Mouse (Mus musculus): Measurements from ENCODE around the gene Ttc39b. TPM values are rescaled to one million over a fixed set of nuclear protein-coding genes. Genes with fewer than 3 reads are reported as not detected.

The Ttc39b gene
- total RNA-seq, 4 experiments from 2014 or later: 4.4 to 5.1 (median 4.9) TPM

DNA sequence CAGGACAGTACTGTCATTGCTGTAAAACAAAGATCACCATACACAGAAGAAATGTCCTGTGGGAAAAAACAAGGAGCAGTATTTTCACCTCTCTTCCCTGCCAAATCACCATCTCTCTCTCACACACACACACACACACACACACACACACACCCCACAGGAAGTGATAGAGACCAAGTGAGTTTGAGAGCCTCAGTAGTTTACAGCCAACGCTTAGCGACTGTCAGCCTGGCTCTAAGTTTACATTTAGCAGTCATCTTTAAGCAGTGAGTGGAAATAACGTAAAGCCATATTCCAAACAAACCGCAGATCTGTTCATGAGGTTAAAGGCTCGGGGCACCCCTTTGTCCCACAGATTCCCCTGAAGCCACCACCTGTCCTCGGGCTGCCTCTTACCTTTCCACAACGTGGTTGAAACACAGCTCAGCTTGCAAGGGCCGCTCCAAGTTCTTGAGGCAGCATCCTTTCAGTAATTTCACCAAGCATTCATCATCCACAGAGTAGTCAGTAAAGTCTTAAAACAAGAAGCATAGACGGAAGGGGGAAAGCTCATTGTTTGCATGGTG is 91.7 kb downstream of the Ttc39b start:
- DNase-seq (ENCODE audit: low spot score in 2 of 2): no peak

GRCm38 (mm10) chr4:83228664-83229283 is 95.3 kb downstream of the Ttc39b start:
- DNase-seq (ENCODE audit: low spot score in 2 of 2): no peak

- no peak for DNase-seq (ENCODE audit: low spot score in 2 of 2)
These were observed 96.0 kb downstream of the Ttc39b start for GRCm38 (mm10) chr4:83228073-83228472.

DNA sequence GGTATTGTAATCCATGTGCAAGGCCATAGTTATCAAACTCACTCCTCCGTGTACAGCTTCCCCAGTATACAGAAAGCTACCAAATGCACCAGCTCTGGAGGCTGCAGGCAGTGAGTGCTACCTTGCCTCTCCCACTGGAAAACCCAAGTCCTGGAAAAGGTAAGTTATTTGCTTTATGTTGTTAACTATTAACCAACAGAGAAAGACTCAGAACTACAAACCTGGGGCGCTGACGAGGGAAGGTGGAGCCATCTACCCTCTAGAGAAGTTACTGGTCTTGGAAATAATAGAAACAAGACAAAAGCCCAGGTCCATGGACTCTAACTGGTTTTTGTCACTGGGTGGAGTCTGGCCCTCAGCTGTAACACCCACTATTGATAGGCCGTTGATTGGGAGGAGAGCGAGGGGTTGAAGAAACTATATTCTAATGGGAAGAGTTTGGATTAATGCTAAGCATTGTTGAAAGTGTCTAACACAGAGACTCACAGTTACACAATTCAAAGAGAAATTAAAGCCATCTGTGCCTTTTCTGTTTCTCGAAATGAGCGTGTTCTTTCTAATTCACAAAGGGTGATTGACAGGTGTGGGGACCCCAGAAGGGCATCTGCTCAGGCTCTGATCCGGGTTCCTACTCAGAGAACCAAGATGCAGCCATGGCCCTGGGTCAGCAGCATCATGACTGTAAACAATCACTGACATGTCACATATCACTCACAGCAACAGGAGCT is 98.3 kb downstream of the Ttc39b start:
- no peak for DNase-seq (ENCODE audit: low spot score in 2 of 2)

GRCm38 (mm10) chr4:83224242-83224641 is 99.8 kb downstream of the Ttc39b start:
- DNase-seq (ENCODE audit: low spot score in 2 of 2): no peak

DNA sequence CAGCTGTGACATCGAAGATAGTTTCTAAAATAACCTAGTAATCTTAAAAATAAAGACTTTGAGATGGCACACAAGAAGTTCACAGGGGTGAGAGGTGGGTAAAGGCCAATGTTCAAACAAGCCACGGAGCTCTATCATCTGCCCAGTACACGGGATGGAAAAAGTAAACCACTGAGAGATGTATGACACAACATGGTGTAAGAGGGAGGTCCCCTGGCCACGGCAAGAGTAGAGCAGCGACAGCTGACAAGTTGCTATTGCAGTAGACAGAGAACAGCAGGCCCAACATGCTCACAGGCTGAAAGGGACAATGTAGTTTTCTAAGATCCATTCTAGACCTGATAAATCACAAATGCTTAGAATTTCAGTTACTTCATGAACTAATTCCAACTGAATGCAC is 100.9 kb downstream of the Ttc39b start:
- no peak for DNase-seq (ENCODE audit: low spot score in 2 of 2)

DNA sequence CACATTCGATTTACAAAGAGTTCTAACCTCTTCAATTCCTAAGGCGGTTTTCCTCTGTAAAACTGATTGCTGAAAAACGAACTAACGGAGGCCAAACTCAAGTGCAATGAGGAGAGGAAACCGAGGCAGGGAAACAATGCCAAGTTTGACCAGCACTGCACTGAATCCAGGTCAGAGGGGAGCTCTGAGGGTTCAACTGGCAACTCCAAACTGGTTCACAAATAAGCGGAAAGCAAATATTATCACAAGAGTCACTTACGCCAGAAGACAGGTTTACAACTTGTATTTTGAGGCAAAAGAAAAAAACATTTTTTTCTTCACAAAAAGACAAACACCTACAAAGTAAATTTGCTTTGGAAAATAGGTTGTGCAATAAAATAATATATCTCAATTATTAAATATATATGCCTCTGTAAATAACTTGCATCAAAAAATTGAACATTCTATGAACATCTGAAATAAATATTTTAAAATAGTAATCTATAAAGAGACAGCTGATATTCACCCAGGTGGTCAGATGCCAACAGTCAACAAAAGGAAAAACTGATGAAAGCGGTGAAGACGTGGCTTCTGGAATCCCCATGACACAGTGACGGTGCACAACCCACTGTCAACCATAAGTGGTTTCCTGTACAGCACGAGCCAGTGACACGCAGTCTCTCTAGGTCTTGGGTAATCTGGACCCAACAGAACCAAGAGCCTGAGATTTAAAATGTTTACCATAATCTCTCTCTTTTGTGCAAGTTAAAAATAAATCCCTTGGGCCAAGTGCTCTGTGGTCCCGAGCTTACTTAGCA is 103.1 kb downstream of the Ttc39b start:
- no peak for DNase-seq (ENCODE audit: low spot score in 2 of 2)

- DNase-seq (ENCODE audit: low spot score in 2 of 2): no peak
These were observed 104.8 kb downstream of the Ttc39b start for GRCm38 (mm10) chr4:83219253-83219652.

DNA sequence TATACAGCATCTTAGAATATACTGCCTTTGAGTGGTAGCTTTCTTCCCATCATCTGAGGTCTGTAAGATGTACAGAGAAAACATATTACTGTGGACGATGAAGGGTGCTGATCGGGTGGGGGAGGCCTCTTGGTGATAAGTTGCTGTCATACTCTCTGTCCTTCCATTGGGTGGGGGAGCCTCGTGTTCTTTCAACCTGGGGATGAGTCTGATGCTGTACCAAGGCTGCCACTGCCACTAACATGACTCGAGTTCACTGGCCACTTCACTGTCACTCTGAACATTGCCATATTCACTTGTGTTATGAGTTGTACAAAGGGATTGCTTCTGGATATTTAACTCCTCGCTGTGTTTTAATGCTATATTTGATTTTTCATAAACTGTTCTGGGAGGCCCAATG is 106.9 kb downstream of the Ttc39b start:
- DNase-seq (ENCODE audit: low spot score in 2 of 2): no peak

DNA sequence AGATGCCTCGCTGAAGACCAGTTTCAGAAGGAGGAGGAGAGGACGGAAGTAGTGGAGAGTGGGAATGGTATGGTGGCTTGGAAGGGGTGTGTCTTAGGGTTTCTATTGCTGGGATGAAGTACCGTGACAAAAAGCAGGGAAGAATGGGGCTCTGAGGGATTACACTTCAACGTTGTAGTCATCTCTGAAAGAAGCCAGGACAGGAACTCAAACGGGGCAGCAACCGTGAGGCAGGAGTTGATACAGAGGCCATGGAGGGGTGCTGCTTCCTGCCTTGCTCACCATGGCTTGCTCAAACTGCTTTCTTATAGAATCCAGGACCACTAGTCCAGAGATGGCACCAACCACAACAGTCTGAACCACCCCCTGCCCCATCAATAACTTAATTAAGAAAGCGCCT is 107.7 kb downstream of the Ttc39b start:
- DNase-seq (ENCODE audit: low spot score in 2 of 2): no peak

GRCm38 (mm10) chr4:83215776-83216175 is 108.3 kb downstream of the Ttc39b start:
- DNase-seq (ENCODE audit: low spot score in 2 of 2): no peak

DNA sequence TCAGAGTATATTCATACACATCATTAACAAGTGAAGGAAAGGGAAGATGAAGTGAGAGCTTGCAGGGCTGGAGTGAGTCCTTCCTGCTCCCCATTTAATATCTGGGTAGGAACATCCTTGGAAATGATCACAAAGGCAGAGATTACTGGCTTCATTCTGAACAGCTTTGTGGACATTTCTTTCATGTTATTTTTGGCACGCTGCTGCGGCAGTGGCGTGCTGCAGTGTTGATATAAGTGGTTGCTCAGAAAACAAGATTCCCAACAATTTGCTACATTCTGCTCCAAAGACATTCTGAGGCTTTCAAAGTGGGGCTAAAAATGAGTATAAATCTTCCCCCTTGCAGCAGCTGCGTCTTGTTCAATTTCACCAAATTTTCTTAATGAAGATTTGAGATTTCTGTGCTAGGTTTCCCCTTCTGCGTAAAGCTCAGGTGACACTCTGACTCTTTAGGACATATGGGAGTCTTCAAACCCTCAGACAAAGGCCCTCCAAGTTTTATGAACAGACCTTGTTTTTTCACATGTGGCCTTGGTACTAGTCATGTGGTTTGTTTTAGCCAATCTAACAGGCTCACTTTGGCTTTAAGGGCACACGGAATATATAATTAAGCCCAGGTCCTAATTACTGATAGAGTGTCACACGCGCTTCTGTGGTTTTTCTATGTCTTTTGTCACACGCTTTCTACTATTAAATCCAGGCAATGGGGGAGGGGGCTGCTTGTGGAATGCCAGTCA is 109.1 kb downstream of the Ttc39b start:
- no peak for DNase-seq (ENCODE audit: low spot score in 2 of 2)

- no peak for DNase-seq (ENCODE audit: low spot score in 2 of 2)
These were observed 110.3 kb downstream of the Ttc39b start for GRCm38 (mm10) chr4:83213752-83214151.

- no peak for DNase-seq (ENCODE audit: low spot score in 2 of 2)
These were observed 112.3 kb downstream of the Ttc39b start for GRCm38 (mm10) chr4:83211709-83212108.

DNA sequence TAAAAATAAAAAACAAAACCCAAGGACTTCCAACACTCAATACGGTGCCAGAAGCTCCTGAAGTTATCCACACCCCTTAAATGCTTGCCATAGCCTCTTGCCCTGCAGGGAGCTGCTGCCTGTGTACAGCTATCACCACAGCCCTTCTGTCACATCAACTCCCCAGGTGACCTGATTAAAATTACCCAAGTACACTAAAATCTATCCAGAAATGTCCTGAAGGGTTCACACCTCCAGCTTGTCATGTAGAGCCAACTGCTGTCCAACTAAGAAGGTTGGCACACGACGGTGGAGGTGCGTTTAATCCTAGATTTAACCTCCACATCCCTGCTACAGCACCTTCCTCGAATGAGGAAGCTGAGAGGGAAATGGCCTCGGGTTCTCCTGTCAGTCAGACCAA is 113.6 kb downstream of the Ttc39b start:
- no peak for DNase-seq (ENCODE audit: low spot score in 2 of 2)

- DNase-seq (ENCODE audit: low spot score in 2 of 2): no peak
These were observed 117.1 kb downstream of the Ttc39b start for GRCm38 (mm10) chr4:83206803-83207586.

DNA sequence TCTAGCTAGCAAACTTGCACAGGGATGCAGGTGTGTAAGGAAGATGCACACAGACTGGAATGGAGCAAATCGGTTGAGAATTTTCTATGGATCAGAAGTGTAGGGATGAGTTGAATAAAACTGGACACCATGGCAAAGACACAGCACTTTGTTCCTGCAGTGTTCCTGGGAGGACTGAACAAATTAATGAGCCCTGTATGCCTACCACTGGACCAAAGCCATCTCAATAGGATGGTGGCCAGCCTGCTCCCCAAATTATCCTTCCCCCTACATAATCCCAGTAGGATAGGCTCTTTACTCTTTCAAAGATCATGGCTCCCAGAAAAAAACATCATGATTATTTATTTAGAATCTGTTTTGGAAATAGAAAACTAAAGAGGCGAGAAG is 117.6 kb downstream of the Ttc39b start:
- DNase-seq (ENCODE audit: low spot score in 2 of 2): no peak

- DNase-seq (ENCODE audit: low spot score in 2 of 2): no peak
These were observed 124.7 kb downstream of the Ttc39b start for GRCm38 (mm10) chr4:83199391-83199790.

DNA sequence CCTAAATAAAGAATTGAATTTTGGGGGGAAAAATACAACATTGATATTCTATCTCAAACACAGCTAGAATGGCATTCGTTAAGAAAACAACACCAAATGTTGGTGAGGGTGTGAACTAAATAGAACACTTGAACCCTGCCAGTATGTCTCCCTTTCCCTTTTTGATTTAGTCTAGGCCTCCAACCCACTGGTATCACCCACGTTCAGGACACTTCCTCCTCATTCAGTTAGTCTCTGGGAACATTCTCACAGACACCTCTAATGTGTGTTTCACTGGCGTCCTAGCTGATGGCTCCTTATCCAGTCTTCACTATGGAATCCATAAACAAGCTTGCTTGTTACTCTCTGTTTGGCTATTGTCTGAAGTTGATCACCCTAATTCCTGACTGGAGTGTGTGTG is 125.9 kb downstream of the Ttc39b start:
- no peak for DNase-seq (ENCODE audit: low spot score in 2 of 2)

DNA sequence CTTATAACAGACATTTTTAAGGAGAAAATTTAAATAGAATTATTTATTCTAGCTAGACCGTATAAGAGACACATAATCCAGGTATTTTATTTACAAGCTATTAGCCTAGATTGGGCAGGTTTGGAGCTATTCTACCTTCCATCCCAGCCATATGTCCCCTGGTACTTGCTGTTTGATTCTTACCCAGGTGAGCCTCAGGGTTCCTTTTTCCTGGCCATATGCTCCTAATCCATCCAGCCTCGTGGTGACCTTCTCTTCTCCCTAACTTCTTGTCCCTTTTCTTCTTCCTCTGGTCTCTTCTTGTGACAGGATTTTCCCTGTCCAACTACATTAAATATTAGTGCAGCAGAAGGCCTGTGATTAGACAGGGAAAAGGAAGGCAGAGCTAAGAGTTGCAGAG is 134.3 kb downstream of the Ttc39b start:
- no peak for DNase-seq (ENCODE audit: low spot score in 2 of 2)

GRCm38 (mm10) chr4:83187324-83187723 is 136.7 kb downstream of the Ttc39b start:
- DNase-seq (ENCODE audit: low spot score in 2 of 2): no peak

Measured in gastrocnemius, adult 8-10 months (tissue).